In genomic region chr2:19579180-19579579, GRCm38 (mm10) we compare ENCODE assay signal across 34 mouse cellular contexts. TPM values are rescaled to one million over a fixed set of nuclear protein-coding genes. Genes with fewer than 3 reads are reported as not detected.
A peak's percentile ranks its signal among the peaks of the same experiment; 100 is the strongest.
DNase-seq lines count a peak whose midpoint lies in the region; ATAC-seq and TF ChIP-seq lines count a peak whose summit lies in the region.
"Had no signal": no experiment of that assay in that cellular context is flagged by ENCODE, and none has a peak within 500 bp of the region (broad histone marks: within the 10 kb centered on the region; RNA-seq: fewer than 3 reads in every experiment).

No protein-coding gene starts in this region.

- H3K27ac ChIP-seq in embryonic facial prominence, embryonic 15.5 days (replicated peaks): 0 out of 2 replicates have a peak overlapping the region, but pooled peaks have one; percentile 4
- no peak overlapping the region for H3K27ac ChIP-seq in embryonic facial prominence, embryonic 10.5 days (replicated peaks)
- no peak overlapping the region for H3K27ac ChIP-seq in midbrain, embryonic 14.5 days (replicated peaks; ENCODE audit: low read depth, low read length)
- H3K27ac ChIP-seq in midbrain, embryonic 16.5 days (ENCODE audit: low read length): no peak overlapping the region
- H3K27ac ChIP-seq in midbrain, postnatal 0 days (ENCODE audit: low read depth, low read length): no peak overlapping the region
- H3K27ac ChIP-seq: hindbrain, embryonic 13.5 days; intestine, embryonic 15.5 days; limb, embryonic 10.5 days; liver, embryonic 15.5 days; lung, embryonic 15.5 days had no signal

- H3K9ac ChIP-seq in embryonic facial prominence, embryonic 15.5 days: no peak overlapping the region
- H3K9ac ChIP-seq in midbrain, embryonic 14.5 days (replicated peaks; ENCODE audit: low read length): no peak overlapping the region
- H3K9ac ChIP-seq in midbrain, embryonic 16.5 days (ENCODE audit: low read depth, low read length): no peak overlapping the region
- H3K9ac ChIP-seq in midbrain, postnatal 0 days (replicated peaks; ENCODE audit: low read length, poor library complexity, severe bottlenecking): no peak overlapping the region
- H3K9ac ChIP-seq: forebrain, postnatal 0 days; heart, embryonic 12.5 days; hindbrain, embryonic 13.5 days; intestine, embryonic 15.5 days; liver, embryonic 15.5 days; lung, embryonic 15.5 days had no signal

- DNase-seq in embryonic facial prominence, embryonic 10.5 days (ENCODE audit: low spot score): no peak
- peak; percentile 10 for DNase-seq in midbrain, embryonic 14.5 days
- peak; percentile 57 for DNase-seq in midbrain, postnatal 0 days (ENCODE audit: low spot score)
- DNase-seq in adrenal gland, postnatal 25 days: no peak
- no peak for DNase-seq in lung, postnatal 36 days
- DNase-seq: B cell, adult 2 months; cerebellum, adult 11-12 months; cerebellum, postnatal 25 days; forebrain, postnatal 0 days; gastrocnemius, postnatal 14 days; heart, adult 11 months; heart, postnatal 10 days; kidney, adult 9 months; kidney, postnatal 14 days; liver; lung, postnatal 4 days; thymus, postnatal 25 days had no signal

- no peak overlapping the region for H3K4me3 ChIP-seq in embryonic facial prominence, embryonic 15.5 days (replicated peaks)
- H3K4me3 ChIP-seq in embryonic facial prominence, embryonic 10.5 days: no peak overlapping the region
- no peak overlapping the region for H3K4me3 ChIP-seq in midbrain, embryonic 14.5 days (replicated peaks; ENCODE audit: low read depth, low read length)
- H3K4me3 ChIP-seq in midbrain, embryonic 16.5 days (ENCODE audit: low read depth, low read length): no peak overlapping the region
- H3K4me3 ChIP-seq in midbrain, postnatal 0 days (ENCODE audit: low read depth, low read length): no peak overlapping the region
- H3K4me3 ChIP-seq: heart, embryonic 12.5 days; hindbrain, embryonic 13.5 days; intestine, embryonic 15.5 days; limb, embryonic 10.5 days; liver, embryonic 15.5 days; lung, embryonic 15.5 days had no signal

- no peak for TF ChIP-seq CTCF in midbrain, postnatal 0 days (IDR thresholded peaks at IDR 0.05)

- H3K27me3 ChIP-seq in embryonic facial prominence, embryonic 15.5 days: no peaks in the 10 kb centered on the region
- no peaks in the 10 kb centered on the region for H3K27me3 ChIP-seq in embryonic facial prominence, embryonic 10.5 days (replicated peaks; ENCODE audit: low read depth, poor library complexity, severe bottlenecking)
- H3K27me3 ChIP-seq in midbrain, embryonic 14.5 days (ENCODE audit: control insufficient read depth, insufficient read depth, low read length): no peaks in the 10 kb centered on the region
- no peaks in the 10 kb centered on the region for H3K27me3 ChIP-seq in midbrain, embryonic 16.5 days (ENCODE audit: control insufficient read depth, insufficient read depth, low read depth, low read length)
- no peaks in the 10 kb centered on the region for H3K27me3 ChIP-seq in midbrain, postnatal 0 days (ENCODE audit: insufficient read depth, low read length)
- H3K27me3 ChIP-seq: heart, embryonic 12.5 days; hindbrain, embryonic 13.5 days; intestine, embryonic 15.5 days; liver, embryonic 15.5 days; lung, embryonic 15.5 days had no signal

- ATAC-seq in embryonic facial prominence, embryonic 15.5 days (ENCODE audit: insufficient number of reproducible peaks, low FRiP score, low TSS enrichment, low read depth): no peak
- ATAC-seq in midbrain, embryonic 14.5 days (ENCODE audit: low FRiP score, low TSS enrichment): no peak
- ATAC-seq in midbrain, embryonic 16.5 days: no peak
- 0 out of 2 replicates have a peak, but pooled peaks have one; percentile 27 for ATAC-seq in midbrain, postnatal 0 days (ENCODE audit: low FRiP score)
- ATAC-seq in erythroid progenitor cell, adult 5-6 weeks (replicated peaks; ENCODE audit: low FRiP score, poor library complexity, severe bottlenecking): no peak
- ATAC-seq: forebrain, postnatal 0 days; intestine, embryonic 15.5 days had no signal

- 62% methylated on average over 6 of the region's 6 CpGs for WGBS in embryonic facial prominence, embryonic 15.5 days
- 65% methylated on average over 6 of the region's 6 CpGs for WGBS in embryonic facial prominence, embryonic 10.5 days
- 42% methylated on average over 6 of the region's 6 CpGs for WGBS in midbrain, embryonic 14.5 days
- WGBS in midbrain, embryonic 16.5 days: 41% methylated on average over 6 of the region's 6 CpGs
- 35% methylated on average over 6 of the region's 6 CpGs for WGBS in midbrain, postnatal 0 days

- H3K4me2 ChIP-seq in embryonic facial prominence, embryonic 15.5 days (replicated peaks): no peak overlapping the region
- H3K4me2 ChIP-seq in midbrain, embryonic 14.5 days (ENCODE audit: low read length): no peak overlapping the region
- H3K4me2 ChIP-seq in midbrain, embryonic 16.5 days (ENCODE audit: low read length): no peak overlapping the region
- H3K4me2 ChIP-seq in midbrain, postnatal 0 days (ENCODE audit: low read depth, low read length, poor library complexity, severe bottlenecking): no peak overlapping the region
- H3K4me2 ChIP-seq: heart, embryonic 12.5 days; hindbrain, embryonic 13.5 days; intestine, embryonic 15.5 days; liver, embryonic 15.5 days; lung, embryonic 15.5 days had no signal

- H3K4me1 ChIP-seq in embryonic facial prominence, embryonic 15.5 days: no peaks in the 10 kb centered on the region
- no peaks in the 10 kb centered on the region for H3K4me1 ChIP-seq in embryonic facial prominence, embryonic 10.5 days
- no peaks in the 10 kb centered on the region for H3K4me1 ChIP-seq in midbrain, embryonic 14.5 days (ENCODE audit: control insufficient read depth, insufficient read depth, low read length)
- H3K4me1 ChIP-seq in midbrain, embryonic 16.5 days (ENCODE audit: control insufficient read depth, insufficient read depth, low read length): no peaks in the 10 kb centered on the region
- H3K4me1 ChIP-seq in midbrain, postnatal 0 days (ENCODE audit: insufficient read depth, low read length): no peaks in the 10 kb centered on the region
- H3K4me1 ChIP-seq: heart, embryonic 12.5 days; hindbrain, embryonic 13.5 days; intestine, embryonic 15.5 days; limb, embryonic 10.5 days; liver, embryonic 15.5 days; lung, embryonic 15.5 days had no signal

- H3K9me3 ChIP-seq in embryonic facial prominence, embryonic 15.5 days (replicated peaks): no peaks in the 10 kb centered on the region
- no peaks in the 10 kb centered on the region for H3K9me3 ChIP-seq in embryonic facial prominence, embryonic 10.5 days
- H3K9me3 ChIP-seq in midbrain, embryonic 14.5 days (ENCODE audit: control insufficient read depth, low read length): no peaks in the 10 kb centered on the region
- H3K9me3 ChIP-seq in midbrain, embryonic 16.5 days (replicated peaks; ENCODE audit: control insufficient read depth, low read length, poor library complexity, severe bottlenecking): no peaks in the 10 kb centered on the region
- H3K9me3 ChIP-seq in midbrain, postnatal 0 days (ENCODE audit: low read length): no peaks in the 10 kb centered on the region
- H3K9me3 ChIP-seq: heart, embryonic 12.5 days; hindbrain, embryonic 13.5 days; intestine, embryonic 15.5 days; limb, embryonic 10.5 days; liver, embryonic 15.5 days; lung, embryonic 15.5 days had no signal

- H3K36me3 ChIP-seq in embryonic facial prominence, embryonic 15.5 days: no peaks in the 10 kb centered on the region
- no peaks in the 10 kb centered on the region for H3K36me3 ChIP-seq in embryonic facial prominence, embryonic 10.5 days (replicated peaks)
- H3K36me3 ChIP-seq in midbrain, embryonic 14.5 days (ENCODE audit: control insufficient read depth, insufficient read depth, low read length): no peaks in the 10 kb centered on the region
- H3K36me3 ChIP-seq in midbrain, embryonic 16.5 days (ENCODE audit: control insufficient read depth, insufficient read depth, low read length): no peaks in the 10 kb centered on the region
- H3K36me3 ChIP-seq in midbrain, postnatal 0 days (ENCODE audit: insufficient read depth, low read length): no peaks in the 10 kb centered on the region
- H3K36me3 ChIP-seq: heart, embryonic 12.5 days; hindbrain, embryonic 13.5 days; intestine, embryonic 15.5 days; limb, embryonic 10.5 days; liver, embryonic 15.5 days; lung, embryonic 15.5 days had no signal

RNA-seq across cellular contexts. Expression of gene 4921504E06Rik, which starts 25.5 kb away (rescaled TPM):
- 0.25 and 0.32 TPM in 2 replicates for polyA plus RNA-seq in embryonic facial prominence, embryonic 15.5 days (2015; fragmentation: Nextera tagmentation; extraction: Ambion mirVana)
- not detected in 2 replicates for polyA plus RNA-seq in embryonic facial prominence, embryonic 10.5 days (2016; fragmentation: Nextera tagmentation; extraction: Ambion mirVana)
- polyA plus RNA-seq in midbrain, embryonic 14.5 days (2014; fragmentation: Nextera tagmentation; extraction: Ambion mirVana): 0.12 and 0.24 TPM in 2 replicates
- polyA plus RNA-seq in midbrain, embryonic 16.5 days (2015; fragmentation: Nextera tagmentation; extraction: Ambion mirVana): not detected in 2 replicates
- 0.33 TPM in 1 of 2 replicates, not detected in the other for total RNA-seq in midbrain, postnatal 0 days (2014; rRNA removed)
- polyA plus RNA-seq in midbrain, postnatal 0 days (2015; fragmentation: Nextera tagmentation; extraction: Ambion mirVana): not detected in 2 replicates
- total RNA-seq in adrenal gland, postnatal 25 days (2021): not detected in 2 replicates
- not detected in 2 replicates for total RNA-seq in erythroid progenitor cell, adult 5-6 weeks (2015; ENCODE audit: low replicate concordance)
- total RNA-seq in erythroid progenitor cell, adult 5-6 weeks (2017; ENCODE audit: low replicate concordance): not detected in 2 replicates
- total RNA-seq: adrenal gland, adult 18-20 months; adrenal gland, postnatal 4 days; forebrain, postnatal 0 days; gastrocnemius, postnatal 14 days; heart, postnatal 10 days; layer of hippocampus, adult 18-20 months; layer of hippocampus, postnatal 25 days; megakaryocyte-erythroid progenitor cell, adult 5-6 weeks; MEL had no signal
- polyA plus RNA-seq: forebrain, embryonic 11.5 days; forebrain, postnatal 0 days; heart, embryonic 12.5 days; intestine, embryonic 15.5 days; limb, embryonic 10.5 days; liver, embryonic 15.5 days; lung, embryonic 15.5 days; neural tube, embryonic 14.5 days had no signal

Comparison
In these comparisons a context has a peak if more than half of its experiments do, and no peak if none do; other contexts are left out.
1. DNase-seq: peak in midbrain, embryonic 14.5 days (single experiment) and midbrain, postnatal 0 days (single experiment); none in embryonic facial prominence, embryonic 10.5 days (single experiment), adrenal gland, postnatal 25 days (single experiment) and lung, postnatal 36 days (single experiment).